Mouse (Mus musculus) cerebellum, postnatal 10 days (tissue): ENCODE measurements at regions not wholly inside any gene's neighbourhood (a gene's known extent, or its start where the extent isn't known, plus 50 kb on each side); places are given as distances from the start of the nearest gene placed in this dataset.

Experiments
- DNase-seq, 2 experiments: peaks; one replicate each; pipeline ENCODE4 v3.0.0; 2021; ENCODE audit warnings: mixed read lengths in 2 of 2

- no peak for DNase-seq
These were observed 291.2 kb upstream of the Manea start for GRCm38 (mm10) chr4:26637859-26638258.

- no peak for DNase-seq
These were observed 284.0 kb upstream of the Manea start for GRCm38 (mm10) chr4:26630553-26631206.

DNA sequence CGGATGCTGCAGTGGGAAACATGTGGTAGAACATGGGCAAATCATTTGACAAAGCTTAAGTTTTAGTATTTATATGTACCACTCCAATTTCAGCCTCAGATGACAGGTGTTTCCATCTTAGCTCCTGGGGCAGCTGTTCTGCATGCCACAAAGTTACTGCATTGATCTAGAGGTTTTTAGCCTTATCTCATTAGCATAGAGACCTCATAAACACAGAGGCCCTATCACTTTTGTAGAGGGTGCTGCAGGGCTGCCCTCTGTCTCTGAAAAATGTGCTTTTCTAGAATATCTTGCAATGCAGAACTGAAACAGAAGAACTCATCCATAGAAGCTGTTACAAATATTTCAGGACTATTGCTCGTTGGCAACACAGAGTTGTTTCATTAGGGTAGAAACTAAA is 283.0 kb upstream of the Manea start:
- DNase-seq, result no peak

- DNase-seq, result no peak
These were observed 281.1 kb upstream of the Manea start for GRCm38 (mm10) chr4:26627744-26628143.

DNA sequence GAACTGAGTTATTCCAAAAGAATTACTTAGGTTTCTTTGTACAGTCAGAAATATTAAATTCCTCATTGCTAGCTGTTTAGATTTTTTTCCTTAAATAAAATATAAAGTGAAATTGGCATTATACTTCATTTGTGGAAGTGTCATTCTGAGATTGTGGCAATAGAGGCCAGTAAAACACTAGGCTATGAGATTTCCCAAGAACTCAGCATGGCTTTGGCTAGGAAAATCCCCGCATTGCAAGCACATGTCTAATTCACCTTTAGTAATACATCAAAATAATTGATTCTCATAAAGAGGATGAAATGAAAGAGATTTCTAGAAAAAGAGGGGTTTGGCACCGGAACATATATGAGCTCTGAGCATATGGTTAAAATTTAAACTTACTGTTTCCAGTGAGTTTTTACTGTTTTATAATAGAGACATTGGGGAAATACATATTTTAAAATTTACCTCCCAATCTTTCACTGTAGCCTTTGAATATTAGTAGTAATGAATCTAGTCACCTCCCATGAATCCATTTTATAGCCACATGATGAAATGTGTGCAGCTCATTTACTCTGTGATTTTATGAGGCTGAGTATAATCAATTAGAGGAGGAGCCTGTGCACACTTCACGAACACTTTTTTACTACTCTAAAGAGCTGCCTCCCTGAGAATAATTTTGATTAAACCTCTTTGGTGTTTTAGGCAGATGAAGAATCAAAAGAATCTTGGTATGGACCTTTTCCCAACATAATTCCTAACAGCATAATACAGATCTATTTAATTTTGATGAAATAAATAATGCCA is 242.6 kb upstream of the Manea start:
- DNase-seq, result peak; percentile 12 to 24

GRCm38 (mm10) chr4:26555690-26556089 is 209.0 kb upstream of the Manea start:
- no peak for DNase-seq

GRCm38 (mm10) chr4:26543833-26544232 is 197.1 kb upstream of the Manea start:
- DNase-seq, result peak; percentile 7 to 83

- peak; percentile 6 to 26 for DNase-seq
These were observed 195.8 kb upstream of the Manea start for GRCm38 (mm10) chr4:26542511-26542910.

DNA sequence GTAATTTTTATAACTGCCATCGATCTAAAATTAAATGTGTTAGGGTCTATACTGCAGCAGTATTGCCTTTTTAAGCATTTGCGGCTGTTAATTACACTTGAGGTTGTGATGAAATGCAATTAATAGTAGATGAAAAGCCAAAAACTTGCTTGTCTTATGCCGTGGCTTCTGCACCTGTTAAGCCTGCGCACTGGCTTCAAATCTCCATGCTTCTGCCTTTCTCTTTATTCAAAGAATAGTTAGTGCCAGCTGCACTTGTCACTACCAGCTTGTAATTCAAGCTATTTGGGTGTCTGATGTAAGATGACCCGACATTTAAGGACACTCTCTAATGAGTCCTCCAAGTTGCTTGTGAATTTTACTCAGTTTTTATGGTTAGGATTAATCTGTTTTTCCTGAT is 161.3 kb upstream of the Manea start:
- DNase-seq, result no peak

DNA sequence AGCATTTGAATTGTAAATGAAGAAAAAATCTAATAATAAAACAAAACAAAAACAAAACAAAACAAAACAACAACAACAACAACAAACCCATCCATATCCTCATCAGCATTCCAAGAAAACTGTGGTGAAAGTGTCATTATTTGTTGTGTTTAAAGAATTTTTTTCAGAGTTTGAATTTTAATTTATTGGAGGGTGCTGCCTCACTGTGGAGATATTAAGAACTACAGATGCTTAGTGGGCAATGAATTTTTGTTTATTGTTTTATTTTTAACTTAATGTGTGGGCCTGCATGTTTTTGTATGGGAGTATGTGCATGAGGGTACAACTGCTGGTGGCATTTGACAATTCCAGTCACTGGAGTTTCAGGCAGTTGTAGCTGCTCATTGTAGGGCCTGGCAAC is 147.6 kb upstream of the Manea start:
- peak; percentile 19 to 65 for DNase-seq

- DNase-seq, result no peak
These were observed 128.2 kb upstream of the Manea start for GRCm38 (mm10) chr4:26474913-26475312.

GRCm38 (mm10) chr4:26441533-26441932 is 94.8 kb upstream of the Manea start:
- no peak for DNase-seq

GRCm38 (mm10) chr4:26422084-26422483 is 75.4 kb upstream of the Manea start:
- DNase-seq, result no peak

DNA sequence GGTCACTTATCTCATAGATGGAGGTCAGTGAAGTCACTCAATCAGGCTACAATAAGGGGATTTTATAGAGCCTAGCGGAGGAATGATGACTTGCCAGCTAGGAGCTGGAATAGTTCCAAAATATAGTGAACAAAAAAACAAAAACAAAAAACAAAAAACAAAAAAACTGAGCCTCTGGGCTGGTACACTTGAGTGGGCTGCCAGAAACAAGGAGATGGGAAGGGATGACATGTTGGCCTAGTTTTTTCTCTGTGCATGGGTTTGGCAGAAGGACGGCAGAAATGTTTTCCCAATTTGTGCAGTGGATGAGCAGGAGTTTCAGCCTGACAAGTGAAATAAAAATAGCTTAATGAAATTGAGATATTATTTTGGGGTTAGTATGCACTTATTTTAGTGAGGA is 57.6 kb upstream of the Manea start:
- DNase-seq, result peak; percentile 59 to 62

DNA sequence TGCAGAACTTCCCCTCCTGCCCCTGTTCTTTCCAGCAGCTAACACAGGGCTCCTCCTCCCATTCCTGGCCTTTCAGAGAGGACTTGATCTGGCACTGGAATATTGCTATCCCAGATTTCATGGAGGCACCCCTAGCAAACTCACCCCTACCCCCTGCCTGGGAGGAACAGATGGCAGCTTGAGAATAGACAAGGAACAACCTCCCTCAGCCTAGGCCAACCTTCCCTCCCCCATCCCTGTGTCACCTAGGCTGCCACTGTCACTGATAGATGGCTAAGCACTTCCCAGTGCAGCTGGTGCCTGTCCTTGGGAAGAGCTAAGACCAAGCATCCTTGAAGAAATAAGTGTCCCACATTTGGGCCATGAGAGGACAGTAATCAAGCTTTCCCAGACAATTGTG is 55.5 kb upstream of the Manea start:
- peak; percentile 91 to 97 for DNase-seq
